Mouse (Mus musculus) limb, embryonic 14.5 days (tissue): ENCODE measurements at regions not wholly inside any gene's neighbourhood (a gene's known extent, or its start where the extent isn't known, plus 50 kb on each side); places are given as distances from the start of the nearest gene placed in this dataset.
A peak's percentile ranks its signal among the peaks of the same experiment; 100 is the strongest.

ENCODE experiments used
- ATAC-seq: fragments of 200-750 bp; cut with Nextera tagmentation; 2 replicates; pipeline ENCODE4 v1.8.0; 2017; ENCODE audit warnings: low read depth, moderate number of reproducible peaks, moderate TSS enrichment; ENCODE audit not compliant: low FRiP score
- DNase-seq: peaks from one replicate; pipeline ENCODE4 v3.0.0-alpha.2; 2015; ENCODE audit warnings: low spot score
- H3K27ac ChIP-seq: fragments of 300-500 bp; sonication (generic); replicated peaks from 2 replicates; pipeline ENCODE4 v1.5.1; 2014; ENCODE audit warnings: low read depth, mild to moderate bottlenecking, low read length, moderate library complexity, mixed read lengths
- H3K27me3 ChIP-seq: fragments of 300-500 bp; sonication (generic); 2 replicates; pipeline ENCODE4 v1.6.1; 2014; ENCODE audit warnings: low read length, mixed read lengths; ENCODE audit not compliant: control insufficient read depth, insufficient read depth
- H3K36me3 ChIP-seq: fragments of 300-500 bp; sonication (generic); 2 replicates; pipeline ENCODE4 v1.6.1; 2014; ENCODE audit warnings: mild to moderate bottlenecking, low read length, moderate library complexity, mixed read lengths; ENCODE audit not compliant: control insufficient read depth, insufficient read depth
- H3K4me1 ChIP-seq: fragments of 300-500 bp; sonication (generic); 2 replicates; pipeline ENCODE4 v1.6.1; 2014; ENCODE audit warnings: antibody characterized with exemption, low read length, mixed read lengths; ENCODE audit not compliant: control insufficient read depth, insufficient read depth
- H3K4me2 ChIP-seq: fragments of 300-500 bp; sonication (generic); replicated peaks from 2 replicates; pipeline ENCODE4 v1.6.1; 2014; ENCODE audit warnings: low read depth, mild to moderate bottlenecking, low read length, moderate library complexity; ENCODE audit not compliant: severe bottlenecking
- H3K4me3 ChIP-seq: fragments of 300-500 bp; sonication (generic); replicated peaks from 2 replicates; pipeline ENCODE4 v1.5.1; 2014; ENCODE audit warnings: low read length
- H3K9ac ChIP-seq: fragments of 300-500 bp; sonication (generic); 2 replicates; pipeline ENCODE4 v1.6.1; 2014; ENCODE audit warnings: mild to moderate bottlenecking, low read depth, low read length, moderate library complexity; ENCODE audit not compliant: severe bottlenecking
- H3K9me3 ChIP-seq: fragments of 300-500 bp; sonication (generic); 2 replicates; pipeline ENCODE4 v1.6.1; 2016; ENCODE audit warnings: low read length; ENCODE audit not compliant: control insufficient read depth
- POLR2A ChIP-seq: fragments of 200-500 bp; IDR thresholded peaks from 2 replicates; pipeline ENCODE4 v1.8.0; 2012; ENCODE audit warnings: inconsistent platforms, mild to moderate bottlenecking, moderate library complexity, borderline replicate concordance; ENCODE audit not compliant: insufficient read depth, insufficient read length; ENCODE audit errors: extremely low read depth
- WGBS: fragments of 180-500 bp; shearing (Covaris S2); extraction: QIAGEN DNeasy Blood & Tissue Kit; methylation state at CpG from one replicate; pipeline ENCODE4 v1.1.7; 2014; 5-methylcytosine and 5-hydroxymethylcytosine counted together

DNA sequence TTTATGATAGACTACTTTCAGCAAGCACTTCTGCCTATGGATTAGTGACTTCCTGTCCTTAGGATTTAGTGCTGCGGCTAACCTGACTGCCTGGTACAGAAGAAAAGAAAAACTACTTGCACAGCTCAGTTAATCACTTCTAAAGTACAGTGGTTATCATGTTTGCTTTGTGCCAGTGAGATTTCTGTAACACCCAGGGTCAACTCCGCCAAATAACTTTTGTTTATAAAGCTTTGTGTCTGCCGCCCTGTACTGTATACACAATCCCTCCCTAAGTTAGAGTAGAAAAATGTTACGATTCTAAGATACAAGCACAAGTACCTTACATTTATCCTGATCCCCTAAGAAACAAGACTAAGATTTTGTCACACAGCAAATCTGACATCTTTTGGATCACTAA, 120.1 kb upstream of the Ift57 start:
- DNase-seq = no peak
- Histone ChIP-seq H3K9ac (no peak overlapping the region), H3K4me2 (no peak overlapping the region), H3K27me3 (no peaks in the 10 kb centered on the region), H3K4me1 (no peaks in the 10 kb centered on the region), H3K4me3 (no peak overlapping the region), H3K36me3 (no peaks in the 10 kb centered on the region), H3K27ac (no peak overlapping the region), H3K9me3 (no peaks in the 10 kb centered on the region)
- ATAC-seq = no peak
- TF ChIP-seq POLR2A = no peak
- WGBS = 83% methylated on average over 4 of the region's 4 CpGs

DNA sequence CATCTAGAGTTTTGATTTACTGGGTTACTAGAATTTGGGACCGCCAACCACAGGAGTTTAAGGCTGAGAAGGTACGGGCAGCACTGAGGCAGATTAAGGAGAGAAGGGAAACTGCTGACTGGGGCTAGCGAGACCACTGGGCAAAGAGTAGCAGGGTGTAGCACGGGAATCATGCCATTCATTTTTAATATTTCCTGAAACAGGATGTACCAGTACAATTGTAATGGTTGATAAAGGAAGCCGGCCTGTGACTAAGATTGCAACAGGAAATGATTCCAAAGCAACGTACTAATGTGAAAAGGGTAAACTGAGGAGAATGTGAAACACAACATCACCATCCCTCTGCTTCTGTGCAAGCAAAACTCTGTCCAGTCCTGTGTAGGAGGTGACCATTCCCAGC, 118.3 kb upstream of the Ift57 start:
- H3K27ac ChIP-seq = no peak overlapping the region
- H3K4me1 ChIP-seq = no peaks in the 10 kb centered on the region
- no peak overlapping the region for H3K9ac ChIP-seq
- no peaks in the 10 kb centered on the region for H3K36me3 ChIP-seq
- DNase-seq (no peak), ATAC-seq (no peak)
- H3K9me3 ChIP-seq = no peaks in the 10 kb centered on the region
- TF ChIP-seq POLR2A = no peak
- 86% methylated on average over 6 of the region's 6 CpGs for WGBS
- no peak overlapping the region for H3K4me2 ChIP-seq
- H3K4me3 ChIP-seq = no peak overlapping the region
- no peaks in the 10 kb centered on the region for H3K27me3 ChIP-seq

DNA sequence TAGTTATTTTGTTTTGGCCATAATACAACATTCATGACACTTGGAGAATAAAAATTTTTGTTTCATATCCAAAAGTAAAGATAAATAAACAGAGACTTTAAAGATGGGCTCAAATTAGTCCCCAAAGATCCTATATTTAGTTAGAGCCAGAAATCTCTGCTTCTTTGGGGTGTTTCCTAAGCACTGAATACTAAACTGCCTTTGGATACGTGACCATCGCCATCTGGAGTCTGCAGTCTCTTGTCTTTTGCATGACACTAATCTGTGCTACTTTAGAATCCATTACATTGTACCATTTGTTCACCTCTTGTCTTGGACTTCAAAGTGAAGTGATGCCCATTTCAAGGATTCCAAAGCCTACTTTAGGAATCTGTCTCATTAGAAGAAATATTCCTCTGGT, 92.5 kb upstream of the Ift57 start:
- Histone ChIP-seq H3K4me1 (no peaks in the 10 kb centered on the region), H3K36me3 (no peaks in the 10 kb centered on the region), H3K27ac (no peak overlapping the region), H3K9me3 (no peaks in the 10 kb centered on the region), H3K9ac (no peak overlapping the region), H3K27me3 (no peaks in the 10 kb centered on the region), H3K4me2 (no peak overlapping the region), H3K4me3 (no peak overlapping the region)
- WGBS = 80% methylated on average over 2 of the region's 2 CpGs
- DNase-seq = no peak
- TF ChIP-seq POLR2A = no peak
- ATAC-seq = no peak

DNA sequence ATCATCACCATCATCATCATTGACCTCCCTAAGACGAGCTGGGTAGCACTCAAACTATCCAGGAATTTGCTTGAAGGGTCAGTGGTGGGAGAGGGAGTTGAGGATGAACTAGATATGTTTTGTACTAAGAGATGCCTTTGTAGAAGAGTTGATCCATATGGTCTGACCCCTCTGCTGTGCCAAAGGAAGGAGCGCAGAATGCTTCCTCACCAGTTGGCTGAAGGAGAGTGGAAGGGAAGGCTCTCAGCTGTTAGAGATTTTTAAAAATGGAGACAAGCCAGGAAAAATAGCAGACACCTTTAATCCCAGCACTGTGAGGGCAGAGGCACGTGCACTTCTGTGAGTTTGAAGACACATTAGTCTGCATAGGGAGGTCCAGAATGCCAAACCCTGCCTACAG, 84.2 kb upstream of the Ift57 start:
- no peak for TF ChIP-seq POLR2A
- Histone ChIP-seq H3K4me3 (no peak overlapping the region), H3K9me3 (peaks cover 8% of the 10 kb centered on the region; the same call in 1 of the 2 replicates), H3K36me3 (no peaks in the 10 kb centered on the region), H3K9ac (no peak overlapping the region), H3K4me1 (no peaks in the 10 kb centered on the region), H3K27me3 (no peaks in the 10 kb centered on the region), H3K27ac (no peak overlapping the region), H3K4me2 (no peak overlapping the region)
- ATAC-seq (no peak), DNase-seq (no peak)
- WGBS = 67% methylated on average over 3 of the region's 3 CpGs

DNA sequence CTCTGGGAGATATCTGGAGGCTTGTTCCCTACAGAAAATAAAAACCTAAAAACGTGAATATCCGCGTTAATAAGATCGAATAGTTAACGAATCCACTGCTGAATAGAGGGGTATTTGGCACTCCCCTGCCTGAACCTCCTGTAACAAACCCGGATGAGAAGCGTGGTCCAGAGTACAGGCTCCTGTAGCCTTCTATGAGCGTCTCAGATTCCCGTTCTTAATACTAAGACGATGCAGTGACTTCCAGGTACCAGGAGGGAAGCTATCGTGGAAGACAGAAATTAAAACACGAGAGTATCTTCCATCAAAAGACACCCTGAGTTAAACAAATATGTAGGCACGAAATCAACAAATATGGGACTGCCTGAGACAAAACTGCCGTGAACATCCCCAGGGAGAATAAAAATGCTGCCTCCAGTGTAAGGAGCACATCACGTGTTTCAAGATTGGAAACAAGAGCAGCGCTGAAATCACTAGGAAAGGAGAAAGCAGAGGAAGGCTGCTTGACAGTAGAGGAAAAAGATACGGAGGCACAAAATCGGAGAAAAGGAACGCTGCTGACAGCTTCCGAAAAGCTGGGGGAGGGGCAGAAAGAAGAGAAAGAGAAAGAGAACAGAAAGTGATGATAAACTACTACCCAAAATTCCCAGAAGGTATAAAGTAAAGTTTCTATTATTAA, 83.6 kb upstream of the Ift57 start:
- H3K36me3 ChIP-seq = no peaks in the 10 kb centered on the region
- DNase-seq (no peak), ATAC-seq (no peak)
- no peaks in the 10 kb centered on the region for H3K27me3 ChIP-seq
- H3K9ac ChIP-seq = no peak overlapping the region
- H3K27ac ChIP-seq = no peak overlapping the region
- 80% methylated on average over 20 of the region's 20 CpGs for WGBS
- H3K4me3 ChIP-seq = no peak overlapping the region
- no peak for TF ChIP-seq POLR2A
- peaks cover 8% of the 10 kb centered on the region; the same call in 1 of the 2 replicates for H3K9me3 ChIP-seq
- H3K4me1 ChIP-seq = no peaks in the 10 kb centered on the region
- peak overlapping the region; percentile 20; the same call in 1 of the 2 replicates for H3K4me2 ChIP-seq
